Mouse (Mus musculus) small intestine, adult 2 months (tissue): Measurements from ENCODE around the gene Abi2. TPM values are rescaled to one million over a fixed set of nuclear protein-coding genes. Genes with fewer than 3 reads are reported as not detected.
A peak's percentile ranks its signal among the peaks of the same experiment; 100 is the strongest.
"Not testable (repeated sequence)": the region's sequence is repeated elsewhere in the genome, so short reads cannot be mapped to it uniquely, and the experiment has no call there.

Experiments used
- H3K27ac ChIP-seq: fragments of 200-500 bp; 2 replicates; pipeline ENCODE4 v1.5.1; 2012; ENCODE audit warnings: low read depth, low read length, control low read depth, inconsistent platforms; ENCODE audit not compliant: insufficient read depth
- H3K27me3 ChIP-seq: fragments of 200-500 bp; 2 replicates; pipeline ENCODE4 v1.6.1; 2012; ENCODE audit warnings: mild to moderate bottlenecking, moderate library complexity, low read length, inconsistent platforms; ENCODE audit not compliant: control insufficient read depth, insufficient read depth
- H3K36me3 ChIP-seq: fragments of 200-500 bp; 2 replicates; pipeline ENCODE4 v1.6.1; 2012; ENCODE audit warnings: mild to moderate bottlenecking, low read length, control low read depth, inconsistent platforms; ENCODE audit not compliant: control insufficient read depth, insufficient read depth
- H3K4me1 ChIP-seq: fragments of 200-500 bp; 2 replicates; pipeline ENCODE4 v1.6.1; 2012; ENCODE audit warnings: low read length, inconsistent platforms, mixed read lengths; ENCODE audit not compliant: control insufficient read depth, insufficient read depth, insufficient read length
- H3K4me3 ChIP-seq: fragments of 200-500 bp; 2 replicates; pipeline ENCODE4 v1.5.1; 2012; ENCODE audit warnings: low read depth, mild to moderate bottlenecking, control low read depth, inconsistent platforms, low read length, moderate library complexity
- CTCF ChIP-seq: fragments of 200-500 bp; IDR thresholded peaks from 2 replicates; pipeline ENCODE4 v1.5.1; 2012; ENCODE audit warnings: low read depth, mild to moderate bottlenecking, control low read depth, inconsistent platforms, low read length, moderate library complexity, mixed read lengths; ENCODE audit not compliant: insufficient replicate concordance, insufficient read length; ENCODE audit errors: extremely low read depth
- POLR2A ChIP-seq: fragments of 200-500 bp; IDR thresholded peaks from 2 replicates; pipeline ENCODE4 v1.6.1; 2012; ENCODE audit warnings: low read depth, mild to moderate bottlenecking, control low read depth, inconsistent platforms, low read length, moderate library complexity
- WGBS: fragments of 180-500 bp; shearing (Covaris S2); methylation state at CpG from one replicate; pipeline ENCODE4 v1.1.7; 2018; 5-methylcytosine and 5-hydroxymethylcytosine counted together
- polyA plus RNA-seq: library from polyadenylated mRNA; depleted of rRNA; stranded (reverse); fragments of >200 nt; gene quantifications from 2 replicates; pipeline ENCODE4 v1.2.3, GENCODE M21; 2012

Gene Abi2
- polyA plus RNA-seq, 1 experiment, result 1.0 TPM

DNA sequence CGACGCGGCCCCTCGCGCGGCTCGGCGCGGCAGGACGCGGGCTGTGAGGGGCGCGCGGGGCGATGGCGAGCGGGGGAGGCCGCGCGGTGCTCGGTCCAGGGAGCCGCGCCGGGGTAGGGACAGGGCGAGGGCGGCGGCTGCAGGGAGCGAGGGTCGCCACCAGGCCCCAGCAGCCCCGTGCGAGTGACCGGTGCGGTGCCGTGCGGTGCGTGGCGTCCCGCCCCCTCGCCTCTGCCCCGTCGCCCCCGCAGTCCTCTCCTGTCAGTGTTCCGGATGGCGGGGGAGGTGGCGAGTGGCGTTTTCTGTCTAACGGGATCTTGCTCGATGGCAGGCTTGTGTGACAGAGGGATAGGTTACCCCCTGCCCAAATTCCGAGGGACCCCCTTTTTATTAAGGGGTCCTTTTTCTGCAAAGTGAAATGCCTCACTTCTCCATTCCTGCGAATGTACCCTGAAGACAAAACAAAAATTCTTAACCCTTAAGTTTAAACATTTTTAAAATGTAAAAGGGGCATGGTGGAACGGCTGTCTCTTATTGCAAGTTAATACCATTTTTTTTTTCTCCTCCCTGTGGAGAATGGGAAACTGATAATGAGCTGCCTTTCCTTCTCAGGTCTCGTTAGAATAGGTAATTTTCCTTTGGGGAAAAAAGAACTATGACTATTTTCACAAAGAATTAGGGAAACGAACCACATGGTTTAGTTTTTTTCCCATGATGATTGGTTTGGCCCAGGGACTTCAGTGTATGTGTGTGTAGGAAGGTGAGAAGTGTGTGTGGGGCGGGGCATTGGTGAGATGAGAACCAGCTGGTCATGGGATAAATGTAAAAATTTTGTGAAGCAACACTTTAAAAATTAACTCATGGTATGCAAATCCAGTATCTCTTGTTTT, 754 bp downstream of the Abi2 start:
- H3K27me3 ChIP-seq, result no peaks in the 10 kb centered on the region
- 1% methylated on average over 54 of the region's 54 CpGs for WGBS
- peak overlapping the region; percentile 71 for H3K4me3 ChIP-seq
- no peaks in the 10 kb centered on the region for H3K36me3 ChIP-seq
- TF ChIP-seq POLR2A (no peak), CTCF (no peak)
- H3K27ac ChIP-seq, result no peak overlapping the region; the same call in 1 of the 2 replicates
- H3K4me1 ChIP-seq, result 0 out of 2 replicates have a peak, but pooled peaks cover 2% of the 10 kb centered on the region

- 61% methylated on average over 3 of the region's 3 CpGs for WGBS
- TF ChIP-seq POLR2A (no peak), CTCF (no peak)
- no peaks in the 10 kb centered on the region for H3K4me1 ChIP-seq
- H3K27ac ChIP-seq, result no peak overlapping the region
- H3K36me3 ChIP-seq, result no peaks in the 10 kb centered on the region
- H3K4me3 ChIP-seq, result no peak overlapping the region
- no peaks in the 10 kb centered on the region; the same call in 1 of the 2 replicates for H3K27me3 ChIP-seq
These were observed 7.3 kb downstream of the Abi2 start for GRCm38 (mm10) chr1:60416724-60417123.

DNA sequence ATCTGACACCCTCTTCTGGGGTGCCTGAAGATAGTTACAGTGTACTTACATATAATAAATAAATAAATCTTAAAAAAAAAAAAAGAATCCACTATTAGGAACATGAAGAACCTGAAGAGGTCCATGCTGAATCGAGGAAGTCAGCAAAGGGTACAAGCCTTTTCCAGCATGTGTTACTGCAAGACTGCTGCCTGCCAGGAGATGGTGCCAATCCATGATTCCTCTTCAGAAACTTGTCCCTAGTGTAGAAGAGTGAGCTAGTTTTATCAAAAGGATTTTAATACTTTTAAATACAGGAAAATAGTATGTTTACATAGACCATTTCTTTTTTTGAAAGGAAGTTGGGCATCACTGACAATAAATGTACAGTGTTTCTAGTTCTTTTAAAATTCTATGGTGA, 14.5 kb downstream of the Abi2 start:
- no peaks in the 10 kb centered on the region for H3K27me3 ChIP-seq
- no peak for TF ChIP-seq CTCF
- no peak for TF ChIP-seq POLR2A
- 74% methylated on average over 1 of the region's 1 CpGs for WGBS
- H3K4me3 ChIP-seq, result no peak overlapping the region
- H3K4me1 ChIP-seq, result no peaks in the 10 kb centered on the region
- no peaks in the 10 kb centered on the region for H3K36me3 ChIP-seq
- no peak overlapping the region for H3K27ac ChIP-seq

GRCm38 (mm10) chr1:60428341-60428740, 18.9 kb downstream of the Abi2 start:
- H3K4me3 ChIP-seq, result no peak overlapping the region
- H3K4me1 ChIP-seq, result no peaks in the 10 kb centered on the region
- no peak overlapping the region for H3K27ac ChIP-seq
- 84% methylated on average over 2 of the region's 2 CpGs for WGBS
- no peaks in the 10 kb centered on the region for H3K36me3 ChIP-seq
- H3K27me3 ChIP-seq, result no peaks in the 10 kb centered on the region
- TF ChIP-seq CTCF, result no peak
- TF ChIP-seq POLR2A, result no peak

- no peak overlapping the region for H3K27ac ChIP-seq
- WGBS, result 58% methylated on average over 2 of the region's 2 CpGs
These were observed 19.5 kb downstream of the Abi2 start for GRCm38 (mm10) chr1:60428932-60429331.

GRCm38 (mm10) chr1:60431531-60431930, 22.1 kb downstream of the Abi2 start:
- TF ChIP-seq CTCF (no peak), POLR2A (no peak)
- H3K4me1 ChIP-seq, result no peaks in the 10 kb centered on the region
- no peak overlapping the region for H3K27ac ChIP-seq
- no peaks in the 10 kb centered on the region for H3K36me3 ChIP-seq
- H3K27me3 ChIP-seq, result no peaks in the 10 kb centered on the region
- WGBS, result 92% methylated on average over 5 of the region's 5 CpGs
- H3K4me3 ChIP-seq, result no peak overlapping the region

More at GRCm38 (mm10) chr1:60428932-60429331, 19.5 kb downstream of the Abi2 start:
- TF ChIP-seq CTCF (peak; percentile 66; the same call in 1 of the 2 replicates), POLR2A (no peak)
- Histone ChIP-seq H3K4me1 (no peaks in the 10 kb centered on the region), H3K4me3 (no peak overlapping the region), H3K36me3 (no peaks in the 10 kb centered on the region), H3K27me3 (no peaks in the 10 kb centered on the region)

- Histone ChIP-seq H3K36me3 (no peaks in the 10 kb centered on the region), H3K4me3 (no peak overlapping the region), H3K27ac (no peak overlapping the region), H3K4me1 (no peaks in the 10 kb centered on the region), H3K27me3 (no peaks in the 10 kb centered on the region)
- TF ChIP-seq CTCF, result no peak
- TF ChIP-seq POLR2A, result no peak
- WGBS, result 42% methylated on average over 1 of the region's 1 CpGs
These were observed 23.1 kb downstream of the Abi2 start for GRCm38 (mm10) chr1:60432497-60432896.

GRCm38 (mm10) chr1:60441438-60441837, 32.0 kb downstream of the Abi2 start:
- not testable (repeated sequence) for H3K36me3 ChIP-seq, H3K4me1 ChIP-seq, H3K27me3 ChIP-seq, H3K27ac ChIP-seq, H3K4me3 ChIP-seq
- 82% methylated on average over 5 of the region's 5 CpGs for WGBS
